10 mouse cellular contexts compared by ENCODE assay signal in genomic region chr13:119955567-119955966, GRCm38 (mm10). TPM values are rescaled to one million over a fixed set of nuclear protein-coding genes. Genes with fewer than 3 reads are reported as not detected.
"Had no signal": no experiment of that assay in that cellular context is flagged by ENCODE, and none has a peak within 500 bp of the region (broad histone marks: within the 10 kb centered on the region; RNA-seq: fewer than 3 reads in every experiment).

No protein-coding gene starts in this region.

RNA-seq across cellular contexts. Expression of gene B020031M17Rik, which starts 5.0 kb away (rescaled TPM):
- total RNA-seq: left cerebral cortex, adult 2 months; left cerebral cortex, adult 8-10 months; left cerebral cortex, postnatal 10 days; left cerebral cortex, postnatal 14 days; left cerebral cortex, postnatal 25 days; left cerebral cortex, postnatal 36 days; left cerebral cortex, postnatal 4 days; liver, adult 2 months; megakaryocyte-erythroid progenitor cell, adult 5-6 weeks; midbrain, postnatal 0 days had no signal

RNA-seq across cellular contexts. Expression of gene Gm21761, which starts 26.5 kb away (rescaled TPM):
- total RNA-seq: left cerebral cortex, adult 2 months; left cerebral cortex, adult 8-10 months; left cerebral cortex, postnatal 10 days; left cerebral cortex, postnatal 14 days; left cerebral cortex, postnatal 25 days; left cerebral cortex, postnatal 36 days; left cerebral cortex, postnatal 4 days; liver, adult 2 months; megakaryocyte-erythroid progenitor cell, adult 5-6 weeks; midbrain, postnatal 0 days had no signal
